Mouse (Mus musculus) liver, embryonic 11.5 days (tissue): ENCODE data around the gene Exosc7. TPM values are rescaled to one million over a fixed set of nuclear protein-coding genes. Genes with fewer than 3 reads are reported as not detected.

Experiments
- ATAC-seq: fragments of 200-750 bp; cut with Nextera tagmentation; replicated peaks from 2 replicates; pipeline ENCODE4 v1.8.0; 2017; ENCODE audit warnings: moderate number of reproducible peaks, mild to moderate bottlenecking, moderate TSS enrichment, moderate library complexity; ENCODE audit not compliant: low FRiP score
- DNase-seq: peaks from one replicate; pipeline ENCODE4 v3.0.0-alpha.2; 2017; ENCODE audit warnings: low spot score
- H3K27ac ChIP-seq: fragments of 300-500 bp; sonication (generic); 2 replicates; pipeline ENCODE4 v1.5.1; 2014; ENCODE audit warnings: mild to moderate bottlenecking, low read depth, low read length, control low read depth
- H3K27me3 ChIP-seq: fragments of 300-500 bp; sonication (generic); replicated peaks from 2 replicates; pipeline ENCODE4 v1.6.1; 2014; ENCODE audit warnings: low read length, mixed read lengths; ENCODE audit not compliant: control insufficient read depth, insufficient read depth
- H3K36me3 ChIP-seq: fragments of 300-500 bp; sonication (generic); 2 replicates; pipeline ENCODE4 v1.6.1; 2014; ENCODE audit warnings: mild to moderate bottlenecking, low read length, moderate library complexity, mixed read lengths; ENCODE audit not compliant: control insufficient read depth, insufficient read depth
- H3K4me1 ChIP-seq: fragments of 300-500 bp; sonication (generic); replicated peaks from 2 replicates; pipeline ENCODE4 v1.6.1; 2014; ENCODE audit warnings: low read length, mixed read lengths; ENCODE audit not compliant: control insufficient read depth, insufficient read depth
- H3K4me2 ChIP-seq: fragments of 300-500 bp; sonication (generic); 2 replicates; pipeline ENCODE4 v1.6.1; 2014; ENCODE audit warnings: mild to moderate bottlenecking, control low read depth, moderate library complexity
- H3K4me3 ChIP-seq: fragments of 300-500 bp; sonication (generic); 2 replicates; pipeline ENCODE4 v1.5.1; 2014; ENCODE audit warnings: low read depth, low read length, control low read depth
- H3K9ac ChIP-seq: fragments of 300-500 bp; sonication (generic); 2 replicates; pipeline ENCODE4 v1.6.1; 2014; ENCODE audit warnings: low read depth, low read length, control low read depth
- H3K9me3 ChIP-seq: fragments of 300-500 bp; sonication (generic); 2 replicates; pipeline ENCODE4 v1.6.1; 2016; ENCODE audit warnings: low read length, inconsistent platforms, mixed read lengths; ENCODE audit not compliant: control insufficient read depth
- WGBS: fragments of 180-500 bp; shearing (Covaris S2); extraction: QIAGEN DNeasy Blood & Tissue Kit; methylation state at CpG from one replicate; pipeline ENCODE4 v1.1.7; 2014; 5-methylcytosine and 5-hydroxymethylcytosine counted together
- polyA plus RNA-seq: library from polyadenylated mRNA; unstranded; fragments of >200 nt; fragmentation: Nextera tagmentation; extraction: Ambion mirVana; gene quantifications from 2 replicates; pipeline ENCODE4 v1.2.1, GENCODE M21; 2014

Gene Exosc7
- polyA plus RNA-seq, 1 experiment from 2014 or later, result 191 TPM

DNA sequence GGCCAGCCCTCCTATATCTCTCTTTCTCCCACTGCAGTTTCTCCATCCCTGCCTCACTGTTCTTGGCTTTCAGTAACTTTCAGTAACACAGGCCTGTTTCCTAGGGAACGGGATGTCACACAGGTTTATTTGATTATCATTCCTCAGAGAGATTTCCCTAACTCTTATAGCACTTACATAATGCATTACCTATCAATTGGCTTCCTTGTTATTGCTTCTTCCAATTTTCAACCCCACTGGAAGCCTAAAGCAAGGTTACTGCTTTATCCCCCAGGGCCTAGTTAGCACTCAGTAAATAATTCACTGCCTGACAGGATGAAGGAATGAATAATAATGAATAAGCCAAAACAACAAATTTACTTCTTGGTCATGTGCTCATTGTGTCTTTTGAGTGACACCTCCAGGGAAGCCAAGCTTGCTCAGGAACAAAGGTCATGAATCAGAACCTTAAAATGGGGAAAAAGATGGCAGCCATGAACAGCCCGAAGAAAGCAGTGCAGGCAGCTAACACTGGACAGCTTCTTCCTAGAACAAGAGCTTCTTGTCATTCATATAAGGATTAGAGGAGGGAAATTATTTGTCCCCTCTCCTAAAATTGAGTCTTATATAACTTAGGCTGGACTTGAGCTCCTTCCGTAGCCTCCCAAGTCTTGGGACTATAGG lies 52.9 kb downstream of the Exosc7 start:
- no peaks in the 10 kb centered on the region for H3K36me3 ChIP-seq
- no peak overlapping the region for H3K9ac ChIP-seq
- no peaks in the 10 kb centered on the region for H3K4me1 ChIP-seq
- H3K4me3 ChIP-seq, result no peak overlapping the region
- H3K9me3 ChIP-seq, result no peaks in the 10 kb centered on the region
- DNase-seq (no peak), ATAC-seq (no peak)
- H3K27ac ChIP-seq, result no peak overlapping the region
- no peaks in the 10 kb centered on the region for H3K27me3 ChIP-seq
- H3K4me2 ChIP-seq, result no peak overlapping the region
- 86% methylated on average over 3 of the region's 3 CpGs for WGBS

- 54% methylated on average over 6 of the region's 6 CpGs for WGBS
- Histone ChIP-seq H3K9ac (no peak overlapping the region), H3K36me3 (no peaks in the 10 kb centered on the region), H3K27me3 (no peaks in the 10 kb centered on the region), H3K27ac (no peak overlapping the region), H3K9me3 (no peaks in the 10 kb centered on the region), H3K4me2 (no peak overlapping the region), H3K4me3 (no peak overlapping the region), H3K4me1 (no peaks in the 10 kb centered on the region)
- DNase-seq (no peak), ATAC-seq (no peak)
Measured at GRCm38 (mm10) chr9:123173760-123174159, 60.7 kb downstream of the Exosc7 start.

- Histone ChIP-seq H3K36me3 (no peaks in the 10 kb centered on the region), H3K4me3 (no peak overlapping the region), H3K27me3 (no peaks in the 10 kb centered on the region), H3K4me1 (no peaks in the 10 kb centered on the region), H3K9me3 (no peaks in the 10 kb centered on the region), H3K9ac (no peak overlapping the region), H3K27ac (no peak overlapping the region), H3K4me2 (no peak overlapping the region)
- 86% methylated on average over 4 of the region's 4 CpGs for WGBS
- DNase-seq (no peak), ATAC-seq (no peak)
Measured at GRCm38 (mm10) chr9:123174356-123174755, 61.3 kb downstream of the Exosc7 start.

DNA sequence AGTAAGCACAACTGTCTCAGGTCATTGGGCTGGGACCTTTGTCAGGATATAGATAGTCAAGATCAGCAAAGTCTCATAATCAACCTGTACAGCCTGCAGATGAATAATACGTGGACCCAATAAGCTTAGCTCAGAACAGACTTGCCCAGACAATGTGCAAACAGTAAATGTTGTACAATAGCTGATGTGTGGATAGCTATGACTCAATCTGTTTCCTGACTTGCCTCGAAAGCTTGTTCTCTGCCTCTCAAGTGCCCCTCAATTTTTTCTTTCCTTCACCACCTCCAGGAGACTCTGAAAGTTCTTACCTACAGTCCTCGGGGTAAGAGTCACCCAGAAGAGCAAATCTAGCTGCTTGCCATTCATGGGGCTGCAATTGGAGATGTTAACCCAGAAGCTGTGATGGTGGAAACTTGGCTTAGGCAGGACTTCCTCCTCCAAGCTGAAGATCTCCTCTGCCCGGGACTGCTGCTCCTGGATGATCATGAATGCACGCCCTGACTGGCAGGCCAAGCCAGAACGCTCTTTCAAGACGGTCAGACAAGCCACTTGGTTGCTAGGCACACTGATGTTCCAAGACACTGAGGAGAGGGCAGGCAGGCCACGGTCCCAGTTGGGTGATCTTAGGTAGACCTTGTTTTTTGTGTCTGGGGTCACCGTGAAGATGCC lies 64.5 kb downstream of the Exosc7 start:
- H3K36me3 ChIP-seq, result no peaks in the 10 kb centered on the region
- no peaks in the 10 kb centered on the region for H3K9me3 ChIP-seq
- no peak overlapping the region for H3K4me2 ChIP-seq
- no peak overlapping the region for H3K27ac ChIP-seq
- no peaks in the 10 kb centered on the region for H3K4me1 ChIP-seq
- whole genome bisulfite sequencing, result 76% methylated on average over 9 of the region's 9 CpGs
- H3K4me3 ChIP-seq, result no peak overlapping the region
- ATAC-seq (no peak), DNase-seq (no peak)
- H3K9ac ChIP-seq, result no peak overlapping the region
- no peaks in the 10 kb centered on the region for H3K27me3 ChIP-seq

GRCm38 (mm10) chr9:123180003-123180402 lies 67.0 kb downstream of the Exosc7 start:
- H3K4me2 ChIP-seq, result no peak overlapping the region
- WGBS, result 83% methylated on average over 6 of the region's 6 CpGs
- H3K9me3 ChIP-seq, result no peaks in the 10 kb centered on the region
- no peaks in the 10 kb centered on the region for H3K4me1 ChIP-seq
- H3K36me3 ChIP-seq, result no peaks in the 10 kb centered on the region
- DNase-seq (no peak), ATAC-seq (no peak)
- no peak overlapping the region for H3K9ac ChIP-seq
- H3K27me3 ChIP-seq, result no peaks in the 10 kb centered on the region
- no peak overlapping the region for H3K4me3 ChIP-seq
- no peak overlapping the region for H3K27ac ChIP-seq

DNA sequence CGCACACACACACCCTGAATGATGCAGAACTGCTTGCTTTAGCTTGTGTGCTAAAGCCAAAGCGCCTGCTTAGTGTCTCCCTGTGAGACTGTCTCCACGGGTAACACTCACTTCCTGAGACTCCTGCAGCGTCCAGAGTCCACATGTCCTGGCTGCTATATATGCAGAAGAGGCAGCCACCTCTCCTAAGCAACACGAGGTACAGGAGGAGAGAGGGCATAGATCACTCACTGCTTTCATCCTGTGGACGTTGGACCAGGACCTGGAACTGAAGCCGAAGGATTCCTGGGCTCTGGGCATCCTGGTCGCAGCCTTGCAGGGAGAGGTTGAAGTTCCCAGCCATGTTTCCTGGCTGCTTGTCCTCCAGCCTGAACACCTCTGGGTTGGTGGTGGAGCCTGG lies 70.2 kb downstream of the Exosc7 start:
- Histone ChIP-seq H3K9me3 (no peaks in the 10 kb centered on the region), H3K4me3 (no peak overlapping the region), H3K36me3 (no peaks in the 10 kb centered on the region), H3K27ac (no peak overlapping the region), H3K27me3 (no peaks in the 10 kb centered on the region), H3K4me2 (no peak overlapping the region), H3K9ac (no peak overlapping the region), H3K4me1 (no peaks in the 10 kb centered on the region)
- 72% methylated on average over 8 of the region's 8 CpGs for WGBS
- ATAC-seq (no peak), DNase-seq (no peak)

DNA sequence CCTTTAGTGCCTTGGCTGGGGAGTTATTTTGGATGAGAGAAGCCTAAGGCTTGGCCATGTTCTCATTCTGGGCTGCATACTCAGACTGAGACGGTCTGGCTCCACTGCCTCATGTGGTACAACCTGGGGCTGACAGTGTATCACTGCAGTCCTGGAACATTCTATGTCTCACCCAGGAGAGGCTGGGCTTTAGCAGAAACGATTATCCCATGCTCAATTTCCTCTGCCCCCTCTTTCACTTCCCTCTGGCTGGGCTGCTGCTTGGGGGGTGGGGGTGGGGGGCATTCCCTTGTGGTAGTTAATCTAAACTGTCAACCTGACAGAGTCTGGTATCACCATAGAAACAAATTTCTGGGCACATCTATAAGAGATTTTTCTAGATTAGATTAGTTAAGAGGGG lies 72.5 kb downstream of the Exosc7 start:
- no peaks in the 10 kb centered on the region for H3K36me3 ChIP-seq
- H3K27ac ChIP-seq, result no peak overlapping the region
- H3K27me3 ChIP-seq, result no peaks in the 10 kb centered on the region
- H3K4me1 ChIP-seq, result no peaks in the 10 kb centered on the region
- no peaks in the 10 kb centered on the region for H3K9me3 ChIP-seq
- no peak for ATAC-seq
- no peak overlapping the region for H3K4me2 ChIP-seq
- H3K9ac ChIP-seq, result no peak overlapping the region
- no peak for DNase-seq
- no peak overlapping the region for H3K4me3 ChIP-seq
- WGBS, result 50% methylated on average over 2 of the region's 2 CpGs
